In the genomic region with DNA sequence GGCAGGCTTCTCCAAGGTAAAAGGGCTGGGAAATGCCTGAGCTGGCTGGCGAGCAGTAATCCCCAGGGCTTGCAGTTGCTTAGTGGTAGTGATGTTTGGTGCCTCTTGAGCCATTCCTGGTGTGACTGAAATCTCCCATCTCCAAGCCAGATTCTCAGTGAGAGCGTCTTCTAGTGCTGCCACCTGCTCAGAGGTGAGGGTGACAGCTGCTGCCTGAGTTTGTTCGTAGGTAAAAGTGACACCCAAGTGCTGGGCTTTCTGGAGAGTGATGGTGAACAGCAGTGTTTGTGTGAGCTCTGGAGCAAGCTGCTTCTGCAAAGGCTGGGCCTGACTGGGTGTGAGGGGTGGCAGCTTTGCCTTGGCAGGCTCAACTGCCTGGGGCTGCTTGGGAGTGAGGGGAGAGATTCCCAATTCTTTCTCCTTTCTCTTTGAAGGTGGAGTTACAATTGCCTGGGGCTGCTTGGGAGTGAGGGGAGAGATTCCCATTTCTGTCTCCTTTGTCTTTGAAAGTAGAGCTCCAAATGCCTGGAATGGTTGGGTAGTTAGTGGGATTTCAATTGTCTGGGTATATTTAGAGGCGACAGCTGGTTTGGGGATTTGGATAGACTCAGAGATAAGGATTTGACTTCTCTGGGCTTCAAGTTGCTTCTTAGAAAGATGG, we compare ENCODE assay signal across 30 mouse cellular contexts. TPM values are rescaled to one million over a fixed set of nuclear protein-coding genes. Genes with fewer than 3 reads are reported as not detected.
DNase-seq lines count a peak whose midpoint lies in the region; ATAC-seq lines count a peak whose summit lies in the region.
"Had no signal": no experiment of that assay in that cellular context is flagged by ENCODE, and none has a peak within 500 bp of the region (broad histone marks: within the 10 kb centered on the region; RNA-seq: fewer than 3 reads in every experiment).

No protein-coding gene starts in this region.

- H3K4me2 ChIP-seq in embryonic facial prominence, embryonic 13.5 days: no peak overlapping the region
- no peak overlapping the region for H3K4me2 ChIP-seq in limb, embryonic 15.5 days
- no peak overlapping the region for H3K4me2 ChIP-seq in embryonic facial prominence, embryonic 14.5 days (ENCODE audit: low read depth, low read length)
- H3K4me2 ChIP-seq: hindbrain, embryonic 14.5 days; intestine, embryonic 15.5 days; kidney, embryonic 15.5 days; liver, embryonic 15.5 days; lung, embryonic 15.5 days had no signal

- H3K27ac ChIP-seq in embryonic facial prominence, embryonic 13.5 days: 0 out of 2 replicates have a peak overlapping the region, but pooled peaks have one; percentile 22
- H3K27ac ChIP-seq in embryonic facial prominence, embryonic 10.5 days (replicated peaks): no peak overlapping the region
- H3K27ac ChIP-seq in limb, embryonic 15.5 days: 0 out of 2 replicates have a peak overlapping the region, but pooled peaks have one; percentile 11
- no peak overlapping the region for H3K27ac ChIP-seq in limb, embryonic 10.5 days
- H3K27ac ChIP-seq in ES-E14 (ENCODE audit: insufficient read depth, low read depth, low read length, poor library complexity, severe bottlenecking): peak overlapping the region; percentile 64
- 0 out of 2 replicates have a peak overlapping the region, but pooled peaks have one; percentile 48 for H3K27ac ChIP-seq in embryonic facial prominence, embryonic 14.5 days (replicated peaks; ENCODE audit: low read depth, low read length)
- H3K27ac ChIP-seq: heart, embryonic 10.5 days; hindbrain, embryonic 14.5 days; intestine, embryonic 15.5 days; kidney, embryonic 15.5 days; left cerebral cortex, adult 2 months; liver, embryonic 15.5 days; lung, embryonic 15.5 days had no signal

- peaks cover 7% of the 10 kb centered on the region; the same call in 1 of the 2 replicates for H3K4me1 ChIP-seq in embryonic facial prominence, embryonic 13.5 days
- 0 out of 2 replicates have a peak, but pooled peaks cover 10% of the 10 kb centered on the region for H3K4me1 ChIP-seq in embryonic facial prominence, embryonic 10.5 days
- H3K4me1 ChIP-seq in limb, embryonic 15.5 days: 0 out of 2 replicates have a peak, but pooled peaks cover 2% of the 10 kb centered on the region
- H3K4me1 ChIP-seq in limb, embryonic 10.5 days: no peaks in the 10 kb centered on the region
- H3K4me1 ChIP-seq in ES-E14 (ENCODE audit: control insufficient read depth in 2 of 2, insufficient read depth in 2 of 2, low read length in 2 of 2, poor library complexity in 1 of 2): 0 out of 4 replicates have a peak, but pooled peaks cover 0 to 7% of the 10 kb centered on the region in 2 experiments
- H3K4me1 ChIP-seq in embryonic facial prominence, embryonic 14.5 days (ENCODE audit: control insufficient read depth, insufficient read depth, low read length): no peaks in the 10 kb centered on the region
- H3K4me1 ChIP-seq: heart, embryonic 10.5 days; intestine, embryonic 15.5 days; kidney, embryonic 15.5 days; liver, embryonic 15.5 days; lung, embryonic 15.5 days had no signal

- no peak for DNase-seq in embryonic facial prominence, embryonic 10.5 days (ENCODE audit: low spot score)
- no peak for DNase-seq in limb, embryonic 10.5 days (ENCODE audit: low spot score)
- DNase-seq in ES-E14 (ENCODE audit: low read depth, low spot score): peak; percentile 60
- DNase-seq in embryonic facial prominence, embryonic 14.5 days (ENCODE audit: low spot score): no peak
- DNase-seq in urinary bladder, postnatal 4 days (ENCODE audit: low spot score in 2 of 2): no peak
- DNase-seq: cerebellum, adult 8-10 months; cerebellum, postnatal 36 days; embryo, embryonic 11 days; gastrocnemius, postnatal 10 days; heart, postnatal 4 days; liver; lung, postnatal 36 days; right cerebral cortex, postnatal 25 days; spleen, adult 18-20 months had no signal

- in situ Hi-C loops in ES-E14 (cut with MboI; ENCODE audit: low sequenced_read_pairs in 2 of 2, unreplicated experiment in 2 of 2): no loop called here

- H3K9me3 ChIP-seq in embryonic facial prominence, embryonic 13.5 days: 0 out of 2 replicates have a peak, but pooled peaks cover 6% of the 10 kb centered on the region
- peaks cover 9% of the 10 kb centered on the region for H3K9me3 ChIP-seq in embryonic facial prominence, embryonic 10.5 days
- no peaks in the 10 kb centered on the region for H3K9me3 ChIP-seq in limb, embryonic 15.5 days
- 0 out of 2 replicates have a peak, but pooled peaks cover 3% of the 10 kb centered on the region for H3K9me3 ChIP-seq in limb, embryonic 10.5 days (replicated peaks)
- no peaks in the 10 kb centered on the region for H3K9me3 ChIP-seq in ES-E14 (ENCODE audit: control insufficient read depth, insufficient read depth, low read depth, low read length)
- no peaks in the 10 kb centered on the region for H3K9me3 ChIP-seq in embryonic facial prominence, embryonic 14.5 days (ENCODE audit: control insufficient read depth, low read length)
- H3K9me3 ChIP-seq: heart, embryonic 10.5 days; intestine, embryonic 15.5 days; kidney, embryonic 15.5 days; liver, embryonic 15.5 days; lung, embryonic 15.5 days had no signal

- WGBS in embryonic facial prominence, embryonic 13.5 days: 50% methylated on average over 4 of the region's 4 CpGs
- 58% methylated on average over 4 of the region's 4 CpGs for WGBS in embryonic facial prominence, embryonic 10.5 days
- WGBS in limb, embryonic 15.5 days: 66% methylated on average over 4 of the region's 4 CpGs
- WGBS in limb, embryonic 10.5 days: 69% methylated on average over 4 of the region's 4 CpGs
- 67% methylated on average over 4 of the region's 4 CpGs for WGBS in embryonic facial prominence, embryonic 14.5 days

- no peak for ATAC-seq in embryonic facial prominence, embryonic 13.5 days (ENCODE audit: insufficient number of reproducible peaks, insufficient read depth, low FRiP score, low TSS enrichment, low read depth)
- ATAC-seq in limb, embryonic 15.5 days (ENCODE audit: insufficient number of reproducible peaks, low FRiP score, low TSS enrichment, low read depth): no peak
- no peak for ATAC-seq in embryonic facial prominence, embryonic 14.5 days (ENCODE audit: low read depth)
- ATAC-seq: CD4-positive, CD25-positive, alpha-beta regulatory T cell, adult 4 months; intestine, embryonic 15.5 days had no signal

- H3K27me3 ChIP-seq in embryonic facial prominence, embryonic 13.5 days: no peaks in the 10 kb centered on the region
- H3K27me3 ChIP-seq in embryonic facial prominence, embryonic 10.5 days (replicated peaks; ENCODE audit: low read depth, poor library complexity, severe bottlenecking): no peaks in the 10 kb centered on the region
- no peaks in the 10 kb centered on the region for H3K27me3 ChIP-seq in limb, embryonic 15.5 days
- no peaks in the 10 kb centered on the region for H3K27me3 ChIP-seq in limb, embryonic 10.5 days (ENCODE audit: low read depth, poor library complexity, severe bottlenecking)
- H3K27me3 ChIP-seq in embryonic facial prominence, embryonic 14.5 days (replicated peaks; ENCODE audit: control insufficient read depth, insufficient read depth, low read length): no peaks in the 10 kb centered on the region
- H3K27me3 ChIP-seq: intestine, embryonic 15.5 days; kidney, embryonic 15.5 days; liver, embryonic 15.5 days; lung, embryonic 15.5 days had no signal

- no peak overlapping the region for H3K4me3 ChIP-seq in embryonic facial prominence, embryonic 13.5 days
- H3K4me3 ChIP-seq in embryonic facial prominence, embryonic 10.5 days: no peak overlapping the region
- no peak overlapping the region for H3K4me3 ChIP-seq in limb, embryonic 15.5 days
- no peak overlapping the region for H3K4me3 ChIP-seq in limb, embryonic 10.5 days
- no peak overlapping the region for H3K4me3 ChIP-seq in ES-E14 (ENCODE audit: insufficient read depth in 1 of 2, low read depth in 1 of 2, low read length in 2 of 2, poor library complexity in 1 of 2, severe bottlenecking in 1 of 2)
- H3K4me3 ChIP-seq in embryonic facial prominence, embryonic 14.5 days (ENCODE audit: low read depth, low read length): no peak overlapping the region
- H3K4me3 ChIP-seq: heart, embryonic 10.5 days; intestine, embryonic 15.5 days; kidney, embryonic 15.5 days; left cerebral cortex, adult 2 months; liver, embryonic 15.5 days; lung, embryonic 15.5 days had no signal

- no peak overlapping the region for H3K9ac ChIP-seq in embryonic facial prominence, embryonic 13.5 days
- no peak overlapping the region for H3K9ac ChIP-seq in limb, embryonic 15.5 days
- no peak overlapping the region for H3K9ac ChIP-seq in ES-E14 (ENCODE audit: insufficient read depth, low read depth, low read length, poor library complexity, severe bottlenecking)
- no peak overlapping the region for H3K9ac ChIP-seq in embryonic facial prominence, embryonic 14.5 days (ENCODE audit: low read depth, low read length)
- H3K9ac ChIP-seq: hindbrain, embryonic 14.5 days; intestine, embryonic 15.5 days; kidney, embryonic 15.5 days; liver, embryonic 15.5 days; lung, embryonic 15.5 days had no signal

- H3K36me3 ChIP-seq in embryonic facial prominence, embryonic 13.5 days: no peaks in the 10 kb centered on the region
- H3K36me3 ChIP-seq in embryonic facial prominence, embryonic 10.5 days (replicated peaks): peaks cover 5% of the 10 kb centered on the region; the same call in 1 of the 2 replicates
- H3K36me3 ChIP-seq in limb, embryonic 15.5 days: no peaks in the 10 kb centered on the region
- H3K36me3 ChIP-seq in limb, embryonic 10.5 days: peaks cover 3% of the 10 kb centered on the region; the same call in 1 of the 2 replicates
- H3K36me3 ChIP-seq in ES-E14 (ENCODE audit: control insufficient read depth, insufficient read depth, low read length, poor library complexity, severe bottlenecking): no peaks in the 10 kb centered on the region
- no peaks in the 10 kb centered on the region for H3K36me3 ChIP-seq in embryonic facial prominence, embryonic 14.5 days (ENCODE audit: control insufficient read depth, insufficient read depth, low read length)
- H3K36me3 ChIP-seq: intestine, embryonic 15.5 days; kidney, embryonic 15.5 days; liver, embryonic 15.5 days; lung, embryonic 15.5 days had no signal

RNA-seq across cellular contexts. Expression of a gene that starts 25.8 kb away (rescaled TPM):
- polyA plus RNA-seq in embryonic facial prominence, embryonic 13.5 days (2015; fragmentation: Nextera tagmentation; extraction: Ambion mirVana): 0.13 TPM in 1 of 2 replicates, not detected in the other
- not detected in 2 replicates for polyA plus RNA-seq in embryonic facial prominence, embryonic 10.5 days (2016; fragmentation: Nextera tagmentation; extraction: Ambion mirVana)
- polyA plus RNA-seq in limb, embryonic 15.5 days (2015; fragmentation: Nextera tagmentation; extraction: Ambion mirVana): 0.10 TPM in 1 of 2 replicates, not detected in the other
- not detected in 2 replicates for polyA plus RNA-seq in limb, embryonic 10.5 days (2016; fragmentation: Nextera tagmentation; extraction: Ambion mirVana)
- total RNA-seq in ES-E14 (2012; rRNA removed): 0.05 and 0.13 TPM in 2 replicates
- polyA plus RNA-seq in embryonic facial prominence, embryonic 14.5 days (2014; fragmentation: Nextera tagmentation; extraction: Ambion mirVana): not detected in 2 replicates
- total RNA-seq: granulocyte monocyte progenitor cell, adult 5-6 weeks; megakaryocyte-erythroid progenitor cell, adult 5-6 weeks; MEL; neutrophil, adult 5-6 weeks had no signal
- polyA plus RNA-seq: CD4-positive, CD25-positive, alpha-beta regulatory T cell, adult 4 months; heart, embryonic 16.5 days; intestine, embryonic 15.5 days; kidney, embryonic 15.5 days; liver, embryonic 15.5 days; lung, embryonic 15.5 days; thymus, postnatal 0 days had no signal

RNA-seq across cellular contexts. Expression of a gene that starts 28.8 kb away (rescaled TPM):
- 29.4 and 31.6 TPM in 2 replicates for polyA plus RNA-seq in embryonic facial prominence, embryonic 13.5 days (2015; fragmentation: Nextera tagmentation; extraction: Ambion mirVana)
- polyA plus RNA-seq in embryonic facial prominence, embryonic 10.5 days (2016; fragmentation: Nextera tagmentation; extraction: Ambion mirVana): 38.0 and 40.7 TPM in 2 replicates
- polyA plus RNA-seq in limb, embryonic 15.5 days (2015; fragmentation: Nextera tagmentation; extraction: Ambion mirVana): 26.3 and 27.2 TPM in 2 replicates
- polyA plus RNA-seq in limb, embryonic 10.5 days (2016; fragmentation: Nextera tagmentation; extraction: Ambion mirVana): 37.1 and 40.3 TPM in 2 replicates
- total RNA-seq in ES-E14 (2012; rRNA removed): 283 and 304 TPM in 2 replicates
- polyA plus RNA-seq in embryonic facial prominence, embryonic 14.5 days (2014; fragmentation: Nextera tagmentation; extraction: Ambion mirVana): 37.1 and 38.2 TPM in 2 replicates

Comparison
In these comparisons a context has a peak if more than half of its experiments do, and no peak if none do; other contexts are left out.
1. H3K27ac ChIP-seq: peak in embryonic facial prominence, embryonic 13.5 days (single experiment), limb, embryonic 15.5 days (single experiment), ES-E14 (single experiment) and embryonic facial prominence, embryonic 14.5 days (single experiment); none in embryonic facial prominence, embryonic 10.5 days (single experiment) and limb, embryonic 10.5 days (single experiment).